Mouse (Mus musculus) spleen, postnatal 14 days (tissue): ENCODE measurements at regions not wholly inside any gene's neighbourhood (a gene's known extent, or its start where the extent isn't known, plus 50 kb on each side); places are given as distances from the start of the nearest gene placed in this dataset.
"Not testable (repeated sequence)": the region's sequence is repeated elsewhere in the genome, so short reads cannot be mapped to it uniquely, and the experiment has no call there.

Experiments
- DNase-seq, 2 experiments: peaks; one replicate each; pipeline ENCODE4 v3.0.0; 2021 to 2022; ENCODE audit warnings: low spot score in 2 of 2

GRCm38 (mm10) chr13:97396899-97397640 lies 156.2 kb downstream of the Enc1 start:
- DNase-seq = no peak

DNA sequence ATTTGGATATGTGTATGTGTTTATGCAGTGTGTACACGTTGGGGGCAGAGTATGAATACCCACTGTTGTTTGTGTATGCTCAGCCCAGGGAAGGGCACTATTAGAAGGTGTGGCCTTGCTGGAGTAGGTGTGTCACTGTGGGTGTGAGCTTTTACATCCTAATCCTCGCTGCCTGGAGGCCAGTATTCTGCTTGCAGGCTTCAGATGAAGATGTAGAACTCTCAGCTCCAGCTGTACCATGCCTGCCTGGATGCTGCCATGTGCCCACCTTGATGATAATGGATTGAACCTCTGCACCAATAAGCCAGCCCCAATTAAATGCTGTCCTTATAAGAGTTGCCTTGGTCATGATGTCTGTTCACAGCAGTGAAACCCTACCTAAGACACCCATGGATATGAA lies 155.4 kb downstream of the Enc1 start:
- not testable (repeated sequence) for DNase-seq

DNA sequence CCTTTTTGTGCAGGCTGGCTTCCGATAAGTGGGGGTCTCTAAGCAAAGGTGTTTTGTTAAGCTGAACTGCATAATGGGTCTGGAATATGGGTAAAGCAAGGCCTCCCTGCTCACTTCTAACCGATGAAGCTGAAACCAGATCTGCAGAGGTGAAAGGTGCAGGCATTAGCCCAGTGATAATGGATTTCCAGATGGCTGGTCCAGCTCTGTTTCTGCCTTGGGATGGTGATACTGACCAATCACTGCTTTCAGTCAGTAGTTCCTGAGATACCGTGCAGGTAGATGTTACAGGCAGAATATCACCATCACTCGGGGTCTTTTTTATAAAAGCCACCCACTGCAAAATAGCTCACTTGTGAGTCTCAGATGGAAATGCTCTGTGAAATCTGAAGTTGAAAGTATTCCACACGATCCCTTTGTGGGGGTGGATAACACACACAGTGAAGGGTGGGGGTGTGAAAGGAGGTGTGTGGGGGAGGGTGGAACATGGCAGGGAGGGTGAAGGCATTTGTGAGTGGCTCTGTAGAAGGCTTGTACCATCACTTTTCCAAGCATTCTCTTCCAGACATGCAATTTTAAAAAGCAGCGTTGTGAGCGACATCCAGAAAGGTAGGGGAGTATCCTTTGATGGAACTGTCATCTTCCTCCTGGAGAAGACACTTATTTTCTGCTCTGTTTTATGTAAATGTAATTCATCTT lies 154.0 kb downstream of the Enc1 start:
- DNase-seq = no peak

DNA sequence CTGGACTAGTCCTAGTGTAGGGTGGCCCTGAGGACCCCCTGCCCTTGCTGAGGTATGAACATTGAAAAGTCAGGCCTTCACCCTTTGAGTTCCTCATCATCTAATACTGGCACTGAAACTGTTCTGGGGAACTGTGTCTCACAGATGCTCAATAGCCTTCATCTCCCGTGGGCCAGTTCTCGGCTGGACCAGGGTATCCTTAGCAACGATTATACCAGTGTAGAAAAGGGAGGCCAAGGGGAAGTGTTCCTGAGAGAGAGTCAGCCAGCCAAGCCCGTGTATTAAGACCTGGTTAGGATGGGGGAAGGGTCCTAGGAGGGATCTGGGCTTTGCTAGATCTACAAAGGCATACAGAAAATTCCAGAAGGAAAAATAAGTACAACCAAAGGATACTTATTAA lies 153.2 kb downstream of the Enc1 start:
- DNase-seq = no peak

GRCm38 (mm10) chr13:97393456-97393855 lies 152.6 kb downstream of the Enc1 start:
- DNase-seq = no peak

DNA sequence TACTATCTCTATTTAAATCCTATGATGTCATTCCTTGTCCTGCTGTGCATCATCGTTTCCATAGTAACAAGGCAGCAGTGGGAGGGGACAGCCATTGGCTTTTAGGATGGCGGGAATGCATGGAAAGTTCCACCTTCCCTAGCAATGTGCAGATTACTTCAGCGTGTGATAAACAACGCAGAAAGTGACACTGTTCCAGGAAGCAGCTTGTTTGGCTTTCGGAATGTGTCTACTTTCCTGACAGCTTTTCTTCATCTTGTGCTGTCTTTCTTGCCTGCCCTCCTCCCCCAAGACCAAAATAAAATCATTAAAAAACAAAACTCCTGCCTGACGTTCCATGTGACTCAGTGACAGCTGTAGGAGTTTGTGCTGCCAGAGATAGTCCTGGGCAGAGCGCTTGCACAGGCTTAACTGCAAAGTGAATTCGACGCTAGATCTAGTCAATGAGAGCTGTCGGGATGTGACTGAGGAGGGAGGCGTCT lies 149.6 kb downstream of the Enc1 start:
- DNase-seq = no peak

GRCm38 (mm10) chr13:97388851-97389479 lies 148.1 kb downstream of the Enc1 start:
- DNase-seq = no peak

DNA sequence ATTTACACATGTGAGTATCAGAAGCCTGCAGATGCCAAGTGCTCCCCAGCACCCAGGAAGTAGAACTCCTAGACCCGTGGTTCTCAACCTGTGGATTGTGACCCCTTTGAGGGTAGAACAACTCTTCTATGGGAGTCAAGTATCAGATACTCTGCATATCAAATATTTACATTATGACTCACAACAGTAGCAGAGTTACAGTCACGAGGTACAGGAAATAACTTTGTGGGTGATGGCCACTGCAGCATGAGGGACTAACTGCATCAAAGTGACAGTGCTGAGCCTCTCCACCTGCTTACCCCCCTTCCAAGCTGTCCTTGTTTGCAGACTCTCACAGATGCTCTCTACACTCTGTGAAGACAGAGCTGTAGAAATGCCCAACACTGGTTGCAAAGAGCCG lies 145.6 kb downstream of the Enc1 start:
- DNase-seq = no peak

DNA sequence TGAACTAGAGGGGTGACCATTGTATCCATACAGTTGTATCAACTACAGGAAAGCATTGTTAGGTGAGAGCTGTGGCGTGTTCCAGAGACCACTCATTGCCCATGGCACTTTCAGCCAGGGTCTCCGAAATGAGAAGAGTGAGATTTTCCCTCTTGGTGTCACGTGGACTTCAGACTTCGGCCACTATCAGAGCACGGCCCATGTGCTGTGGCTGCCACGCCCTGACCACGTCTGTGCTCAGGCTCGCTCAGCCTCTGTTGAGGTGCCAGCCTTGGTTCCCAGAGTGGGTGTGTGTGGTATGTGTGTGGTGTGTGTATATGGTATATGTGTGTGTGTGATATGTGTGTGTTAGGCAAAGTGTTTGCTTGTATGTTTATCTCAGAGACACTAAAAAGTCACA lies 144.6 kb downstream of the Enc1 start:
- DNase-seq = no peak

DNA sequence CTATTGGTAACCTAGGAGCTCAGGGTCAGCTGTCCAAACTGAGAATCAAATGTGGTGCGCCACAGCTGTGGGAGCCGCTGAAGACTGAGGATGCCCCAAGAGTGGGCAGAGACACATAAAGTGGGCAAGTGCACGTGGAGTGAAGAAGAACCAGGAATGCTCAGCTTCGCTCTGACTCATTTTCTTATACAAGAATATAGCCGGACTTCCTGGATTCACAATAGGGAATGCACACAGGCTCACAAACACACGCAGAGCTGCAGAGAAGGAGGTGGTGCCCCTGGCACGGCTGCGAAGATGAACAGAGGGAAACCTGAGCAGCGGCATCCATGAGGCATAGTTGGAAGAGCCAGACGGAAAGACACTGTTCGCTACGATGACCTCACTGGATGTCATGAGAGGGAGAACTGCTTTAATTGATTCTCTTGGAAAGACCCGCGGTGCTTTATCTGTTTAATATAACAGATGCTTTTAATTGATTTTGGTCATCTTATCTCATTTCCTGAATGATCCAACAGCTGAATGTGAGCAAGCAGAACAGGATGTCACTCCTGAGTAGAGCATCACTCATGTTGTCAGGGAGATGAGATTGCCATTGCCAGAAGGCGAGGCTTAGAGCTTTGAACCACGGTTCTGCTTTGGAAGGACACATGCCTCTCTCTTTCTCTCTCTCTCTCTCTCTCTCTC lies 143.3 kb downstream of the Enc1 start:
- no peak for DNase-seq

DNA sequence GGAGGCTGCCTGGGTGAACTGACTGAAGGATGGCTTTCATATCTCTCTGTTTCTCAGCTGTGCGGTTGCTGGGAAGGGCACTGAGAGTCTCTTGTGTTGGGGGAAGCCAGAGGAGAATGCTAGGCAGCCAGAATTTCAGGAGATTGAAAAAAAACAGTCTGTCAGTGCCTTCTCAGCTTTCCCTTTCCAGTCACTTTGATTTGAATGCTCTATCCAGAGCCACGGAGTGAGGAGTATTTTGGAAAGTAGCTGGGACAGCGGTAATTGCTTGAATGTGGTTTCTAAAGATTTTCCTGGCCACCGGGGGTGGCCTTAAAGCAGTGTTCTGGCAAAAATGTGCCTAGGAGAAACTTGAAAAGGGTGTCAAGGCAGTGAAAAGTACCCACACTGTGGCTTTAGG lies 142.4 kb downstream of the Enc1 start:
- DNase-seq = no peak

DNA sequence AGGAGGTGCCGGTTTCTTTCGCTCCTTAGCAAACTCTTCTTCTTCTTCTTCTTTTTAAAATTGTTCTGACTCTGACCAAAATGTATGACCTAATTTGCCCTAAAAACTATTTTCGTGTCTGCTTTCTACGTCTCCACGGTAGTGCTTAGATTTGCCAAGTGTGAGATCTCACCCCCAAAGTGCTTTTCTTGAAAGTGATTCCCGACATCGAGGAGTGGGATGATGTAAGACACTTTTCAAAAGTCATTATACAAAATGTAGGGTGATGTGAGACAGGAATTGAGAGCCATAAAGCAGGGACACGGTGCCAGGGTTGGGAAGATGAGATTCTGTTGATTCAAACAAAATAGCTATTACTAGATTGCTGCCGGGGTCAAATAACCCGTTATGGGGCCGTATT lies 139.5 kb downstream of the Enc1 start:
- DNase-seq = no peak

GRCm38 (mm10) chr13:97376232-97376523 lies 135.3 kb downstream of the Enc1 start:
- DNase-seq = no peak

- DNase-seq = no peak
These were observed 134.8 kb downstream of the Enc1 start for GRCm38 (mm10) chr13:97375501-97376231.

GRCm38 (mm10) chr13:97372348-97372747 lies 131.4 kb downstream of the Enc1 start:
- DNase-seq = no peak

DNA sequence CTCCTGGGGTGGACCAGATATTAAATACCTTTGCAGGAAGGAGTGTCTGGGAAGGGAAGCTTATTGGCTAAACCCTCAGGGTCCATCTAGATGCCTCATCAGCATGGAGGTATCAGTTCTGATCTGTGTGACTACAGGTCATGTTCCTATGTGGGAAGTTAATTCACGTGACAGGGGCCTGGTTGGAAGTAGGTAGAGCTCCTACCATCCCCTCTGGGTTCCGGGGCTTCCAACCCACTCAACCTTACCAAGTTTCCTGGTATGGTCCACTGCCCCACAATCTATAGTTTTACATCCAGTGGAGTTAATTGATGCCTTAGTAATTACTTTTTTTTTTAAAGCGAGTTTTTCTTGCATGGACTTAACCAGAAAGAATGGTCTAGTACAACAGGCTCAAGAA lies 130.3 kb downstream of the Enc1 start:
- DNase-seq = no peak

GRCm38 (mm10) chr13:97366723-97367122 lies 125.8 kb downstream of the Enc1 start:
- no peak for DNase-seq

GRCm38 (mm10) chr13:97365557-97366244 lies 124.8 kb downstream of the Enc1 start:
- DNase-seq = no peak

- no peak for DNase-seq
These were observed 124.1 kb downstream of the Enc1 start for GRCm38 (mm10) chr13:97365004-97365403.

GRCm38 (mm10) chr13:97363765-97364164 lies 122.9 kb downstream of the Enc1 start:
- DNase-seq = no peak

- DNase-seq = no peak
These were observed 122.3 kb downstream of the Enc1 start for GRCm38 (mm10) chr13:97363214-97363613.
